Mouse (Mus musculus) forebrain, embryonic 12.5 days (tissue): ENCODE measurements at regions not wholly inside any gene's neighbourhood (a gene's known extent, or its start where the extent isn't known, plus 50 kb on each side); places are given as distances from the start of the nearest gene placed in this dataset.

Source experiments
- ATAC-seq: fragments of 200-750 bp; cut with Nextera tagmentation; 2 replicates; pipeline ENCODE4 v1.8.0; 2017; ENCODE audit warnings: moderate TSS enrichment; ENCODE audit not compliant: low FRiP score
- H3K27ac ChIP-seq: fragments of 300-500 bp; sonication (generic); 2 replicates; pipeline ENCODE4 v1.5.1; 2016; ENCODE audit warnings: mild to moderate bottlenecking
- H3K27me3 ChIP-seq: fragments of 300-500 bp; sonication (generic); 2 replicates; pipeline ENCODE4 v1.6.1; 2016; ENCODE audit warnings: mild to moderate bottlenecking
- H3K36me3 ChIP-seq: fragments of 300-500 bp; sonication (generic); replicated peaks from 2 replicates; pipeline ENCODE4 v1.6.1; 2016; ENCODE audit warnings: mild to moderate bottlenecking
- H3K4me1 ChIP-seq: fragments of 300-500 bp; sonication (generic); 2 replicates; pipeline ENCODE4 v1.6.1; 2016
- H3K4me2 ChIP-seq: fragments of 300-500 bp; sonication (generic); 2 replicates; pipeline ENCODE4 v1.6.1; 2016; ENCODE audit warnings: mild to moderate bottlenecking, moderate library complexity
- H3K4me3 ChIP-seq: fragments of 300-500 bp; sonication (generic); replicated peaks from 2 replicates; pipeline ENCODE4 v1.5.1; 2016; ENCODE audit warnings: mild to moderate bottlenecking
- H3K9ac ChIP-seq: fragments of 300-500 bp; sonication (generic); 2 replicates; pipeline ENCODE4 v1.6.1; 2016; ENCODE audit warnings: mild to moderate bottlenecking
- H3K9me3 ChIP-seq: fragments of 300-500 bp; sonication (generic); 2 replicates; pipeline ENCODE4 v1.6.1; 2016
- WGBS: fragments of 180-500 bp; shearing (Covaris S2); methylation state at CpG from one replicate; pipeline ENCODE4 v1.1.7; 2016; 5-methylcytosine and 5-hydroxymethylcytosine counted together

GRCm38 (mm10) chr16:24222759-24223526, 170.4 kb upstream of the Lpp start:
- ATAC-seq, result no peak
- Histone ChIP-seq H3K9ac (no peak overlapping the region), H3K9me3 (no peaks in the 10 kb centered on the region), H3K27me3 (no peaks in the 10 kb centered on the region), H3K4me1 (peaks cover 9% of the 10 kb centered on the region), H3K36me3 (no peaks in the 10 kb centered on the region), H3K4me2 (no peak overlapping the region), H3K27ac (no peak overlapping the region), H3K4me3 (no peak overlapping the region)
- 82% methylated on average over 5 of the region's 5 CpGs for WGBS

GRCm38 (mm10) chr16:24221992-24222391, 171.3 kb upstream of the Lpp start:
- H3K4me1 ChIP-seq, result peaks cover 9% of the 10 kb centered on the region
- no peak overlapping the region for H3K4me2 ChIP-seq
- no peak overlapping the region for H3K4me3 ChIP-seq
- no peaks in the 10 kb centered on the region for H3K36me3 ChIP-seq
- no peak overlapping the region for H3K9ac ChIP-seq
- no peaks in the 10 kb centered on the region for H3K27me3 ChIP-seq
- H3K9me3 ChIP-seq, result no peaks in the 10 kb centered on the region
- no peak overlapping the region for H3K27ac ChIP-seq
- 84% methylated on average over 3 of the region's 3 CpGs for WGBS
- ATAC-seq, result no peak

GRCm38 (mm10) chr16:24220613-24221012, 172.7 kb upstream of the Lpp start:
- no peak overlapping the region for H3K4me2 ChIP-seq
- no peak overlapping the region for H3K9ac ChIP-seq
- H3K36me3 ChIP-seq, result no peaks in the 10 kb centered on the region
- H3K4me3 ChIP-seq, result no peak overlapping the region
- WGBS, result 88% methylated on average over 3 of the region's 3 CpGs
- no peaks in the 10 kb centered on the region for H3K9me3 ChIP-seq
- peaks cover 9% of the 10 kb centered on the region for H3K4me1 ChIP-seq
- H3K27ac ChIP-seq, result no peak overlapping the region
- no peak for ATAC-seq
- H3K27me3 ChIP-seq, result no peaks in the 10 kb centered on the region

GRCm38 (mm10) chr16:24219691-24220090, 173.6 kb upstream of the Lpp start:
- no peak for ATAC-seq
- Histone ChIP-seq H3K36me3 (no peaks in the 10 kb centered on the region), H3K4me1 (peaks cover 9% of the 10 kb centered on the region), H3K4me2 (no peak overlapping the region), H3K27me3 (no peaks in the 10 kb centered on the region), H3K27ac (no peak overlapping the region), H3K9me3 (no peaks in the 10 kb centered on the region), H3K4me3 (no peak overlapping the region), H3K9ac (no peak overlapping the region)
- 88% methylated on average over 9 of the region's 9 CpGs for WGBS

- H3K27ac ChIP-seq, result peak overlapping the region; percentile 36; the same call in 1 of the 2 replicates
- H3K36me3 ChIP-seq, result no peaks in the 10 kb centered on the region
- peaks cover 9% of the 10 kb centered on the region for H3K4me1 ChIP-seq
- no peak overlapping the region for H3K4me3 ChIP-seq
- no peak overlapping the region for H3K9ac ChIP-seq
- WGBS, result 62% methylated on average over 4 of the region's 4 CpGs
- no peaks in the 10 kb centered on the region for H3K9me3 ChIP-seq
- ATAC-seq, result no peak
- H3K27me3 ChIP-seq, result no peaks in the 10 kb centered on the region
- H3K4me2 ChIP-seq, result no peak overlapping the region
Measured at GRCm38 (mm10) chr16:24218850-24219185, 174.5 kb upstream of the Lpp start.

GRCm38 (mm10) chr16:24218162-24218849, 175.0 kb upstream of the Lpp start:
- Histone ChIP-seq H3K9ac (no peak overlapping the region), H3K4me3 (no peak overlapping the region), H3K4me1 (peaks cover 9% of the 10 kb centered on the region), H3K27me3 (no peaks in the 10 kb centered on the region), H3K4me2 (no peak overlapping the region; the same call in 1 of the 2 replicates), H3K36me3 (no peaks in the 10 kb centered on the region), H3K9me3 (no peaks in the 10 kb centered on the region), H3K27ac (peak overlapping the region; percentile 36; the same call in 1 of the 2 replicates)
- WGBS, result 34% methylated on average over 14 of the region's 14 CpGs
- peak; percentile 79 for ATAC-seq

- no peak overlapping the region for H3K9ac ChIP-seq
Measured at GRCm38 (mm10) chr16:24216828-24217227, 176.5 kb upstream of the Lpp start.

GRCm38 (mm10) chr16:24215353-24215752, 178.0 kb upstream of the Lpp start:
- 94% methylated on average over 8 of the region's 8 CpGs for WGBS
- Histone ChIP-seq H3K4me2 (no peak overlapping the region), H3K27me3 (no peaks in the 10 kb centered on the region), H3K36me3 (no peaks in the 10 kb centered on the region), H3K4me3 (no peak overlapping the region), H3K9me3 (no peaks in the 10 kb centered on the region), H3K27ac (no peak overlapping the region), H3K4me1 (peaks cover 9% of the 10 kb centered on the region), H3K9ac (no peak overlapping the region)
- no peak for ATAC-seq

More at GRCm38 (mm10) chr16:24216828-24217227, 176.5 kb upstream of the Lpp start:
- Histone ChIP-seq H3K4me1 (peaks cover 9% of the 10 kb centered on the region), H3K9me3 (no peaks in the 10 kb centered on the region), H3K4me3 (no peak overlapping the region), H3K27me3 (no peaks in the 10 kb centered on the region), H3K27ac (no peak overlapping the region), H3K36me3 (no peaks in the 10 kb centered on the region), H3K4me2 (no peak overlapping the region)
- no peak for ATAC-seq
- 89% methylated on average over 5 of the region's 5 CpGs for WGBS

GRCm38 (mm10) chr16:24213577-24213976, 179.7 kb upstream of the Lpp start:
- Histone ChIP-seq H3K4me3 (no peak overlapping the region), H3K27me3 (no peaks in the 10 kb centered on the region), H3K4me1 (peaks cover 7% of the 10 kb centered on the region), H3K9me3 (no peaks in the 10 kb centered on the region), H3K9ac (no peak overlapping the region), H3K4me2 (no peak overlapping the region), H3K36me3 (no peaks in the 10 kb centered on the region), H3K27ac (no peak overlapping the region)
- 83% methylated on average over 3 of the region's 3 CpGs for WGBS
- ATAC-seq, result no peak

- Histone ChIP-seq H3K9ac (no peak overlapping the region), H3K36me3 (no peaks in the 10 kb centered on the region), H3K4me1 (no peaks in the 10 kb centered on the region), H3K4me2 (no peak overlapping the region), H3K27ac (no peak overlapping the region), H3K9me3 (no peaks in the 10 kb centered on the region), H3K4me3 (no peak overlapping the region), H3K27me3 (no peaks in the 10 kb centered on the region)
- no peak for ATAC-seq
- WGBS, result 80% methylated on average over 2 of the region's 2 CpGs
Measured at GRCm38 (mm10) chr16:24212702-24213101, 180.6 kb upstream of the Lpp start.

GRCm38 (mm10) chr16:24211588-24211987, 181.7 kb upstream of the Lpp start:
- no peak overlapping the region for H3K27ac ChIP-seq
- H3K4me1 ChIP-seq, result no peaks in the 10 kb centered on the region
- ATAC-seq, result no peak
- no peak overlapping the region for H3K4me3 ChIP-seq
- no peaks in the 10 kb centered on the region for H3K27me3 ChIP-seq
- H3K4me2 ChIP-seq, result no peak overlapping the region
- WGBS, result 63% methylated on average over 1 of the region's 1 CpGs
- no peak overlapping the region for H3K9ac ChIP-seq
- H3K36me3 ChIP-seq, result no peaks in the 10 kb centered on the region
- no peaks in the 10 kb centered on the region for H3K9me3 ChIP-seq

- Histone ChIP-seq H3K4me1 (no peaks in the 10 kb centered on the region), H3K9ac (no peak overlapping the region), H3K27ac (no peak overlapping the region), H3K27me3 (no peaks in the 10 kb centered on the region), H3K36me3 (no peaks in the 10 kb centered on the region), H3K4me2 (no peak overlapping the region), H3K9me3 (no peaks in the 10 kb centered on the region), H3K4me3 (no peak overlapping the region)
- WGBS, result 90% methylated on average over 2 of the region's 2 CpGs
- ATAC-seq, result no peak
Measured at GRCm38 (mm10) chr16:24208876-24209275, 184.4 kb upstream of the Lpp start.

GRCm38 (mm10) chr16:24208118-24208517, 185.2 kb upstream of the Lpp start:
- Histone ChIP-seq H3K4me1 (no peaks in the 10 kb centered on the region), H3K27ac (no peak overlapping the region), H3K36me3 (no peaks in the 10 kb centered on the region), H3K27me3 (no peaks in the 10 kb centered on the region), H3K9ac (no peak overlapping the region), H3K4me2 (no peak overlapping the region), H3K4me3 (no peak overlapping the region), H3K9me3 (no peaks in the 10 kb centered on the region)
- ATAC-seq, result no peak
- WGBS, result 94% methylated on average over 2 of the region's 2 CpGs
